In genomic region chr5:50990822-50991537, GRCm38 (mm10) we compare ENCODE assay signal across 16 mouse cellular contexts.
"Had no signal": no experiment of that assay in that cellular context is flagged by ENCODE, and none has a peak within 500 bp of the region (broad histone marks: within the 10 kb centered on the region; RNA-seq: fewer than 3 reads in every experiment).

No protein-coding gene starts in this region.

- DNase-seq: kidney, adult 8-10 months; kidney, postnatal 25 days; layer of hippocampus, postnatal 36 days; liver, embryonic 13.5 days; liver, postnatal 0 days; lung, postnatal 14 days; right cerebral cortex, adult 18-20 months; right cerebral cortex, postnatal 4 days; spleen, adult 18-20 months; thymus, postnatal 36 days had no signal

- ATAC-seq: liver, postnatal 0 days had no signal

- H3K36me3 ChIP-seq: limb, embryonic 15.5 days; liver, embryonic 13.5 days; lung, embryonic 15.5 days; midbrain, embryonic 12.5 days; neural tube, embryonic 15.5 days; stomach, embryonic 15.5 days had no signal

- H3K9me3 ChIP-seq: limb, embryonic 15.5 days; liver, embryonic 13.5 days; lung, embryonic 15.5 days; midbrain, embryonic 12.5 days; neural tube, embryonic 15.5 days; stomach, embryonic 15.5 days had no signal

- H3K27me3 ChIP-seq: limb, embryonic 15.5 days; liver, embryonic 13.5 days; lung, embryonic 15.5 days; midbrain, embryonic 12.5 days; neural tube, embryonic 15.5 days; stomach, embryonic 15.5 days had no signal

- H3K4me2 ChIP-seq: limb, embryonic 15.5 days; liver, embryonic 13.5 days; lung, embryonic 15.5 days; midbrain, embryonic 12.5 days; neural tube, embryonic 15.5 days; stomach, embryonic 15.5 days had no signal

- H3K4me3 ChIP-seq: limb, embryonic 15.5 days; liver, embryonic 13.5 days; lung, embryonic 15.5 days; midbrain, embryonic 12.5 days; neural tube, embryonic 15.5 days; stomach, embryonic 15.5 days had no signal

- H3K9ac ChIP-seq: limb, embryonic 15.5 days; liver, embryonic 13.5 days; liver, postnatal 0 days; lung, embryonic 15.5 days; midbrain, embryonic 12.5 days; neural tube, embryonic 15.5 days; stomach, embryonic 15.5 days had no signal

- H3K4me1 ChIP-seq: limb, embryonic 15.5 days; liver, embryonic 13.5 days; lung, embryonic 15.5 days; midbrain, embryonic 12.5 days; stomach, embryonic 15.5 days had no signal

- H3K27ac ChIP-seq: limb, embryonic 15.5 days; liver, embryonic 13.5 days; lung, embryonic 15.5 days; macrophage; midbrain, embryonic 12.5 days; neural tube, embryonic 15.5 days; stomach, embryonic 15.5 days had no signal
